Mouse (Mus musculus) ovary, postnatal 14 days (tissue): ENCODE data around the gene Doc2b.
"Not testable (repeated sequence)": the region's sequence is repeated elsewhere in the genome, so short reads cannot be mapped to it uniquely, and the experiment has no call there.

Experiments
- DNase-seq: peaks from one replicate; pipeline ENCODE4 v3.0.0; 2022; ENCODE audit warnings: low spot score

Gene Doc2b

GRCm38 (mm10) chr11:75735462-75736252 lies 60.2 kb downstream of the Doc2b start:
- DNase-seq = no peak

- DNase-seq = peak; percentile 70
Observed at GRCm38 (mm10) chr11:75733227-75733940, 62.5 kb downstream of the Doc2b start.

- DNase-seq = peak; percentile 87
Observed at GRCm38 (mm10) chr11:75732434-75733226, 63.2 kb downstream of the Doc2b start, which contains the start of gene Ywhae. TSS of gene Ywhae (plus strand) at chr11:75732869.

- not testable (repeated sequence) for DNase-seq
Observed at GRCm38 (mm10) chr11:75727659-75728058, 68.2 kb downstream of the Doc2b start.

- no peak for DNase-seq
Observed at GRCm38 (mm10) chr11:75727168-75727567, 68.7 kb downstream of the Doc2b start.

GRCm38 (mm10) chr11:75722339-75722738 lies 73.5 kb downstream of the Doc2b start:
- no peak for DNase-seq
